Mouse (Mus musculus): ENCODE data around the gene Parp1.
A peak's percentile ranks its signal among the peaks of the same experiment; 100 is the strongest.

Parp1 gene

DNA sequence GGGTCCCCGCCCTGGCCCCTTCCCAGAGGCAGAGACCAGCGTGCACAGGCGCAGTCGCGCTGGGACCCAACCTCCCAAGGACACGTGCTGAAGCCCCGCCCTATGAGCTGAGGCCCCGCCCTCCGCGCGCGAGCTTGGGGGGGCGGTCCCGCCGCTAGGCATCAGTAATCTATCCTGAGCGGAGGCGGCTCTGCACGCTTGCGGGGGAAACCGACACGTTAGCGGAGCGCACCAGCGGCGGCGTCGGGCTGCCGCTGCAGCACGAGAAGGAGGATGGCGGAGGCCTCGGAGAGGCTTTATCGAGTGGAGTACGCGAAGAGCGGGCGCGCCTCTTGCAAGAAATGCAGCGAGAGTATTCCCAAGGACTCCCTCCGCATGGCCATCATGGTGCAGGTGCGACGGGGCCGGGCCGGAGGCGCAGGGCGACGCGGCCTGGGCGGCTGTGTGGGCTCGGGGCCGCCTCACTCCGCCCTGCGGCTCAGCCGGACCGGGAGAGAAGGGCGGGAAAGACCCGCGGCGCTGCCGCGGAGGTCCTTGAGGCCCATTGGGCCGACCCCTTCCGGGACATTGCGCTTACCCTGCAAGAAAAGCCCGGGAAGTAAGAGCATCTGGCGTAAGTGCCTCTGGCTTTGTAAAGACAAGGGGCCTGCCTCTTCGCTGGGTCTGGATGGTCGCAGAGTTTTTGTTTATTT is at the start of gene Parp1:
TSS of gene Parp1 (plus strand) at position 164 of the 692 bp plus-strand sequence.
- DNase-seq (ENCODE audit: extremely low read depth, low read depth), result peak; percentile 79

DNA sequence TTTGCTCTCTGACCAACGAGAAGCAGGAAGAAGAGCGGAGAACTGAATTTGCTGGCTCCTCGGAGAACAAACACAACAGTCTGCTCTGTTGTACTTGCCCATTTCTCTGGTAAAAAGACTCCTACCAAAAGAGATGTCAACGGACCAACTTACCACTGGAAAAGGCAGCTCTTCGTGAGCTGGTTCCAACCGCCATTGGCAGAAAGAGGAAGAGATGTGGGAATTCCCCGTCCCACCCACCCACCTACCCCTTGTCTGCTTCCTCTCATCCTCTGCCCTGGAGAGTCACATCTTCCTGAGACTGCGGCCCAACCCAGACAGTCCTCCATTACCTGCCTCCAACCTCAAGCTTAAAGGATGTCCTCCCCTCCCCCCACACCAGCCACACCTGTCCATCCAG is 49.2 kb upstream of the Parp1 start:
- DNase-seq (ENCODE audit: extremely low read depth, low read depth), result no peak

DNA sequence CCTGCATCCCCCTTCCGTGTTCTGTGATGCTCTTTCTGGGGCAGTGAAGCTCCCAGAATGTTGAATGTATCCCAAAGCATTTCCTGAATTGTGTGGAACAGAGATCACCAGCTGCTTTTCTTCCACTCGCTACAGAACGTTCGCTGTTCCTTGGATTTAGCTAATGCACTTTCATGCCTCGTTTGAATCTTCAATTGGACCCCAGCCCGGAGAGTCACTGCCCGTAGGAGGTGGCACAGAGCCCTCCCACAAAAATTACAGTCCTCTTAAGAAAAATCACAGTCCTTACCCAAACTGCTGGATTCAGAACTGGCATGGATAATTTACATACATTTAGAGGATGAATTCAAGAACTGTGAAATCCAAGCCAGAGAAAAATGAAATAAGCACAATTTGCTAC is 48.5 kb upstream of the Parp1 start:
- no peak for DNase-seq (ENCODE audit: extremely low read depth, low read depth)

DNA sequence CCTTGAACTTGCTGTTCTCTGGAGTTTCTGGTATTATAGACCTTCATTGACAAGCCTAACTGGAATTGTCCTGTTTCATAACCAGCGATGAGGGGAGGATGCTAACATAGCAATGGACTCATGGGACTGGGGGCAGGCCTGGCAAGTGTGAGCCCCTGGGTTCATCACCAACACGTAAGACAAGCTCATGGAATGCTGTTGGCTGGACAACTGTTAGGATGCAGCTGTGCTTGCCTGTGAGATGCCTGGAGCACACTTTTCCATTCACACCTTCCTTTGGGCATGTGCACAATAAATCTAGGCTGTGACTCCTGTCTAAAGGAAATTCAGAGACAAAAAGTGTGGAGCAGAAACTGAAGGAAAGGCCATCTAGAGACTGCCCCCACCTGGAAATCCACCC is 45.4 kb upstream of the Parp1 start:
- no peak for DNase-seq (ENCODE audit: extremely low read depth, low read depth)

DNA sequence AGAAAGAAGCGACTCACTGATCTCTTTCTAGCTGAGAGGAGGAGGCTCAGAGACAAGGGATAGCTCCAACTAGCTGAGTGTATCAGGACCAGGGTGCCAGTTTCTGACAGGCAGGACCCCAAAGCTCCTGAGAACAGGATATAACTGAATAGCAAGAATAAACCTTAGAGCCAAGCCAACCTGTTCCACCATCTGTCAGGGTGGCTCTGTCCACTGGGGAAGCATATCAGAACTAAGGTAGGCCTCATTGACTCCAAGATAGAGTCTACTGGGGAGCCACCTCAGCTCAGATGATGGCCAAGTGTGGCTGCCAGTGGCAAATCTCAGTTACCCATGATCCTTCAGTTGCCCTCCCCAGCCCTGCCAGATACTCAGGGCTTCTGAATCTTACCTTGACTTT is 43.4 kb upstream of the Parp1 start:
- no peak for DNase-seq (ENCODE audit: extremely low read depth, low read depth)

DNA sequence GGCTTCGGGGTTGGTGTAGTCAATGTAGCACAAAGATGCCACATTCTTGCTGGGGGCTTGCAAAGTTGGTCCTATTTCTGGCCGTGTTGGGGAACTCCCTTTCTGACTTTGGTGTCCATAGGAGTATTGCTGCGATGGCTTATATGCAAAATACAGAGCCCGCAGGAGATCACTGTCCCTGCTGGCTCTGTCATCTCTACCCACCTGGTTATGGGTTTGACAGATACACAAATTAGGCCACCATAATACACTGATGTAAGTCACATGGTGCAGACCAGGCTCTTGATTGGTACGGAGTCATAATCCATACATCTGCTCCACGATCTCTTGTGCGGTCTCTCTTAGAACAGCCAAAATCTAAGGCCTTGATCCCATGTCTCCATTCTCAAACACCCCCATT is 38.9 kb upstream of the Parp1 start:
- DNase-seq (ENCODE audit: extremely low read depth, low read depth), result no peak

DNA sequence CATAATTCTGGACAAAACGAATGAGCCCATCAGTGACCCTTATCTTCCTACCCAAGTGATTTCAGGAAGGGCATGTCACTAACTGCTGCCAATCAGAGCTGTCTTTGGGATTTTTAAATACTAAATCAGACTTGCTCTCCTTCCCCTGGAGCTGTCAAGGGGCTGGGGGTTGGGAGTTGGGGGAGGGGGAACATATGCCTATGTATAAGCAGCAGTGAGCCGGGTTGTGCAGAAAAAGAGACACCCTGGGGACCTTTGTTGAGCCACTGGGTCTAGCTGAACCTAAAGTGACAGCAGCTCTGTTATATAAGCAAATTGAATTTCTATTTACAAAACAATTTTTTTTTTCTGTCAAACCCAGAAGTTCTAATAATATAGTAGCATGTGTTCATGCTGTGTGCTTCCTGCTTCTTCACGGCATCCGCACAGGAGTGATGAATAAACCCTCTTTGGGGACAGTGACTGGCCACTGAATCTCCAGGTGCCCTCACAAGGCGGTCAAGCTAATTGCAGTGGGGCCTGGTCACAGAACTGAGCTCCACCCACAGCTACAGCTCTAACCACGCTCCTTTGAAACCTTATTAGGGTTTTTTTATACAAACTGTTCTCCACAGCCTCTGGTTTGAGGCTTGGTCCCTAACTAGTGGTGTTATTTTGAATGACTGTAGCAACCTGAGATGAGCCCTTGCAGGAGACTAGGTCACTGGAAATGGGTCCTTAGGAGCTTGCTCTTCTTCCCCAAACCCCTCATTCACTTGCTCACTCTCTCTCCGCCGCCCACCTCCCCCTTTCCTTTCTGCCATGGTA is 38.1 kb upstream of the Parp1 start:
- no peak for DNase-seq (ENCODE audit: extremely low read depth, low read depth)

DNA sequence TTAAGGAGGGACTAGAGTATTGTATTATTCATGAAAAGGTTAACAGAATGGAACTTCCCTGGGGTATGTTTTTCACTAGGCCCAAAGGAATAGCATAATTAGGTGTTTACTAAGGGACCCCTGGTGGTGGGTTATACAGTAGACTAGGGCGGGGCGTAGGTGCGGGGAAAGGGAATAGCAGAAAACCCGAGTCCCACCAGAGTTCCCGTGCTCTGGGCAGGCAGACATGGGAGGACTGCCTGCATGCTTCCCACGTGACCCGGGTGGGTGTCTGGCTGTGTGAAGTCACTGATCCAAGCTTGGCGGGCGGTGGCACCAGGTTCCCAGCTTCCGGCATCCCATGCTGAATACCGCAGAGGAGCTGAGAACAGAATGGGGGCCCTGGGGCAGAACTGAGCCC is 36.1 kb upstream of the Parp1 start:
- no peak for DNase-seq (ENCODE audit: extremely low read depth, low read depth)

DNA sequence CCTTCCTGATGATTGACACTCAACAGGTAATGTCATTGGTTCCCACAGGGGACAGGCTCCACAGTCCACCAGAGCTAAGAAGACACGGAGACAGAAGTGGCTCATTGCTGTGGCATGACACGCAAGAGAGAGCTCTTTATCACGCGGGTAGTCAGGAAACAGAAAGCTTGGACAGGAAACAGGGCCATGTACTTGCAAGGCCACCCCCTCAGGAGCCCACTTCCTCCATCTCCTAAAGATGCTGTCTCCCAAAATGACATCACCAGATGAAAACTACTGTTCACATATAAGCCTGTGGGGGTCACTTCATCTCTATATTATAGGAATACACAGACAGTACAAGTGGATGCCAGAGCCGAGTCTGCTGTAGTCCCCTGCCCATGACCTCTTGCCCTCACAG is 32.0 kb upstream of the Parp1 start:
- DNase-seq (ENCODE audit: extremely low read depth, low read depth), result no peak

DNA sequence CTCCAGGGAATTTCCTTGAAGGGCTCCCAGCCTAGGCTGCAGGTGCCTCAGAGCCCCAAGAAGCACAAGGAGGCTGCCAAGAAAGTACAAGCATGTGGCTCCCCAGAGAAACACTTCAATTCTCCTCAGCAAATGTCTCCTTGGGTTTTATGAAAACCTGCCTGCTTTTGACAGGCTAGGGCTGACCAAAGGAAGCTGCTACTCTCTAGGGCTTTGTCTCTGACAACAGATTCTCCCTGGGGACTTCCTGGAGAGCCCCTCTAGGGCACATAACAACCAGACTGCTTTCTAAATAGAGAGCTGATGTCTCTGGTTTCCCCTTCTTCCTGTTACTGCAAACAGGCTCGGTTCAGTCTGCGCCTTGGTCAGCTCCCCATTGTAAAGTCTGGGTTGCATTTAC is 27.5 kb upstream of the Parp1 start:
- no peak for DNase-seq (ENCODE audit: extremely low read depth, low read depth)

DNA sequence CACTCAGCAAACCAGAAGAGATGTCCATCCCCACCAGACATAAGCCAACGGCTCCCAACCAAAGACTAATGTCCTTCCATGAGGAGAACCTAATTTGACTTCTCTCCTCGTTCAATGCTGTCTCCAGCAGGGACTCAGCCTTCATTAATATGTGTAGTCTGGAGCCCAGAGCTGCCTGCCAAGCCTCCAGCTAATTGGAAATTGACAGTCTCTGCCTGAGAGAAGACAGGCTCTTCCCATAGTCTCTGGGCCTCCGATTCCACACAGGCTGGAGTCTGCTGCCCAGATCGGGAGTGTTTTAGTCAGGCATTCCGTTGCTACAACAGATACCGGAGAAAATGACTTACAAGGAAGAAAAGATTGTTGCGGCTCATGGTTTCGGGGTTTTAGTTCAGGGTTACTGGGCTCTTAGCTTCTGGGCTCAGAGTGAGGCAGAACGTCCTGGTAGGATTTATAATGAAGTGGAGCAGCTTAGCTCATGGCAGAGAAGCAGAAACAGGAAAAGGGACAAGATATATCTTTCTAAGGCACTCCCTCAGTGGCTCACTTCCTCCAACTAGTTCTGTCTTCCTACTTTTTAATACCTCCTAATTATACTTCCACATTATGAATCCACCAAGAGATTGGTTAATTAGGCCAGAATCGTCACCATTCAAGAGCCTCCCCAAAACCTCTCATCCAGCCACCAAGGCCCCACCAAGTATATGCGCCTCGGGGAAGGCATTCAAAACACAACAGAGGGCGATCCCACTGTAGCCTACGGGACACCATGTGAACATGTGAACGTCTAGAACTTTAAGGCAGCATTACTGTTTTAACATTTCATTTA is 26.6 kb upstream of the Parp1 start:
- peak; percentile 13 for DNase-seq (ENCODE audit: extremely low read depth, low read depth)

DNA sequence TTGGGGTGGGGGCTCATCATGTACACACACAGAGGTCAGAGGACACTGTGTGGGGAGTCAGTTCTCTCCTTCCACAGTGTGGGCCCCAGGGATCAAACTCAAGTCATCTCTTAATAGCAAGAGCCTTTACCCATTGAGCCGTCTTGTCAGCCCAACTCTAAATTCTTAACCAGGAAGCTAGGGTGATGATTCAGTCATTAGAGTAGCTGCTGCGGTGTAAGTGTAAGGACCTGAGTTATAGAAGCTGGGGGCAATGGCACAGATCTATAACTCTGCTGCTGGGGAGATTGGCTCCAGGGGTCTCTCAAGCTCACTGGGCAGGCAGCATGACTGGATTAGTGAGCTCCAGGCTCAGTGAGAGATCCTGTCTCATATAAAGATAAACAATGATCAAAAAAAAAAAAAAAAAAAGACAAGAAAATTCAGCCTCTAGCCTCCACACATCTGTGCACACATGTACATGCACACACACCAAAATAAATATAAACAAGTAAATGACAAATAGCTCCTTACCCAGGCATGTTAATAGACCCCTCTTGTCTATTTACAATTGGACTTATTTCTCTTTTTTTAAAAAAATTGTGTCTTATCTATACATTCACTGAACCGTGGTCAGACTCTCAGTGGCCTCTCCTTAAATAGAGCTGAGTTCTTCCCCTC is 25.9 kb upstream of the Parp1 start:
- DNase-seq (ENCODE audit: extremely low read depth, low read depth), result no peak

DNA sequence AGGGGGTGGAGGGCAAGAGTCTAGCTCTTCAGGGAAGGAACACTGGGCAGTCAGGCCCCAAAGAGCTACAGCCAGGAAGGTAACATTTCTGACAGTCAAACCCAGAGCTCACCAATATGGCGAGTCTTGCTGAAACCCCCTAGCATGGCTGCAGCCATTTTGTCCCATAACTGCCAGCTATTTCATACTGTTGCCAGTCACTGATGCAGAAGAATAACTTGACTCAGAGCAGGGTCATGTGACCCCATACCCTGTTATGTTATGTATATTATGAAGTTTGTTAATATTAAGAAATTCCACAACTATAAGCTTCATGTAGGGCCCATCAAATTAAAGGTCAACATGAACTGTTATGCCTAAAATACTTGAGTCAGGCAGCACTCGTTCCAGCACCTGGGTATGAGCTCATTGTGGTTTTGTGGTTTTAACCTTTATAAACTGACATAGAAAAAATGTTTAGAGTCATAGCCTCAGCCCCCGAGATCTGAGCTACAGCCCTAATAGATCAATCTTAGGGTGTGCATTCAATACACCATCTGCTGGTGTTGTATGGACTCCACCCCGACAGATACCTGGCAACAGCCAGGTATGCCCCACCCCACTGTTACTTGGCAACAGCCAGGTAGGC is 22.7 kb upstream of the Parp1 start:
- no peak for DNase-seq (ENCODE audit: extremely low read depth, low read depth)

DNA sequence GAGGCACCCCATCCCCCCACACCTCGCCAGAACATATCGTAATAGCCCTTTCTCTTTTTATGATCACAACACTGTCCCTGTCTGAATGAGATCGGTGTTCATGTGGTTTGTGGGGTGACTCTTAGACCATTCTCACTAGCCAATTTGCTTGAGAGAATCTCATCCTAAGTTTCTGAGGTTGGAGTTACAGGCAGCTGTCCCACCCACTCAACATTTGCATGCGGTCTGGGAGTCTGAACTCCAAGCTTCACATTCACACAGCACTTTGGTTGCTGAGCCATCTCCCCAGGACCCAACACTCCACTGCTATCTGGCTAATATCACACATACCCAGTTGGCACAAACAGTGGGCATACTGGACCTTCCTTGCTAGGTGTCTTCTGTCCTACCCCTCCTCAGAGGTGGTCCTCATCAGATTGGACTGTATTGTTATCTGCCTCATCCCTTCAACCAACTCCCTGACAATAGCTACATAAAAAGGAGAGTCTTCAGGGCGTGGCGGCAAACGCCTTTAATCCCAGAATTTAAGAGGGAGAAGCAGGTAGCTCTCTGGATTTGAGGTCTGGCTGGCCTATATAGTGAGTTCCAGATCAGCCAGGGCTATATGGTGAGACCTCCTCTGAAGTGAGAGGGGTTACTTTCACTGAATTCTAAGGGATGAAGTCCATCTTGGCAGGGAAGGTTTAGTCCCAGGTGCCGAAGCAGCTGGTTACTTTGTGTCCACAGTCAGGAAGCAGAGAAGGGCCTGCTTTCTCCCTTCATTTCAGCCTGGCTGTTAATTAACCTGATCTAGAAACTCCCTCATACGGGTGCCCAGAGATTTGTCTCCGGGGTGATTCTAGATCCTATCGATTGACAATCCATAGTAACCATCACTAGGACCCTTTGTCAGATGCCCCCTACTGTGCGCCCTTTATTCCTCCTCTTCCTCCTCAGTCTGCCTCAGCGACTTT is 21.6 kb upstream of the Parp1 start:
- DNase-seq (ENCODE audit: extremely low read depth, low read depth), result no peak

DNA sequence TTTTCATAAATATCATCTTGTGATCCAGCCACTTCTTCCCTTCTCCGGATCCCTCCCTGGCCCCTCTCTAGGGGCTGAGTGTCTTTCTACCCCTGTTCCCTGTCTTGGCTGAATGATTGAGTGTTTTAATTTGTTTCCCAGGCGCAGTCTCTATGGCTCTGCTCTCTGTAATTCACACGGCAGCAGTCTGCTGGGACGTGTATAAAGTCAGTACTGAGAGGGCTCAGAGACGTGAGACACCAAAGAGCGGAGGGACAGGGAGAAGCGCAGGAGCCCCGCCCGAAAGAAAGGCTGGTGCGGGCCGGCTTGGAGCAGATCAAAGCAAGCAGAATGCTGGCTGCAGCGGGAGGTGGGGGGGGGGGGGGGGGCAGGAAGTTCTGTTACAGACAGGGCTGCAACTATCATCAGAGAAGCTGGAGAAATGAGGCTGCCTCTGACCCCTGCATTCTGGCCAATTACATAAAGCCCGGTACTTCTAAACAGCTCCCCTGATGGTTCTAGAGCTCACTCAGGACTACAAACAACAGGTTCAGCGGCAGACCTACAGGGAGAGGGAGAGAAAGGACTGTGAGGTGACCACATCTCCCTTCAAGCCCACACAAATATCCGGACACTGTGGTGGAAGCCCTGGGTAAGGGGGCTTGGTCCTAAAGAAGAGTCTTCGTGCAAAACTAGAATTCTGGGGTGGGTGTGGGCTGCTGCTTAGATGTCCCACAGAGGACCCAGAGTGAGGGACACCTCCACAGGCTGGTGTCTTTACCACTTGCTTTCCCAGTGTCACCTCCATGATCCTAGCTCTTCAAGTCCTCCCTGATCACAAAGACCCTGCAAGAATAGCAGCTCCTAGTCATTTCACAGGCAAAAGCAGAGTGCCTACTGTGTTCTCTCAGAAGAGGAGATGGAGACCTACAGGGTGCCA is 20.7 kb upstream of the Parp1 start:
- DNase-seq (ENCODE audit: extremely low read depth, low read depth), result no peak

DNA sequence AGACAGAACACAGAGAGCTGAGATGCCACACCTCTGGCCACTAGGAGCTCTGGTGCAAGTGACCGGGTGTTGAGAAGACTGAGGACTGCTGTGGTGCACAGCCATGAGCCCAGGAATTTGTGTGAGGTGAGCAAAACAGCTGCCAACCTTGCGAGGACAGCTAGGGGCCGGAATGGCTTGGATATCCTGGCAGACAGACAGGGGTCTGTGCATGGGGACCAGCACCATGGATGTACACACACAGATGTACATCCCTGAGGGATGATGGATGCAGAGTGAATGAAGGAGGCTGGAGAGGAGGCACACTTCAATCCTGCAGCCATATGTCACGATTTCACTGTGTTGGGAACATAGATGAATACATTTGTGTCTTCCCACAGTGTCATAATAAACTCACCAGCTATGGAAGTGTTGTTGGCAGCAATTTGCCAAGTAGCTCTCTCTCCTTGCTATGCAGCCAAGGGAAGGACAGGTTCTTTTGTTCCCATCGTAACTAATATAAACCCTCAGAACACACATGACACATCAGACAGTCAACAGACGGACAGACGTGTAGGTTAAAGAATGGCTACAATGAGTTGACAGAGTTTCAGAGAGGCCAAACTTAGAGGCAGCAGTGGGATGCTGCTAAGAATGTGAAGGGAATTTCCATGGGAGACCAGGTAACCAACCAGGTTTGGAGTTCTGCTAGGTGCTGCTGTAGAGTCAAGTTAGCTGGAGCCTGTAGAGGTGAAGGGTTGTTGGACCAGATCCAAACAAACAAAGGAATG is 19.0 kb upstream of the Parp1 start:
- no peak for DNase-seq (ENCODE audit: extremely low read depth, low read depth)

DNA sequence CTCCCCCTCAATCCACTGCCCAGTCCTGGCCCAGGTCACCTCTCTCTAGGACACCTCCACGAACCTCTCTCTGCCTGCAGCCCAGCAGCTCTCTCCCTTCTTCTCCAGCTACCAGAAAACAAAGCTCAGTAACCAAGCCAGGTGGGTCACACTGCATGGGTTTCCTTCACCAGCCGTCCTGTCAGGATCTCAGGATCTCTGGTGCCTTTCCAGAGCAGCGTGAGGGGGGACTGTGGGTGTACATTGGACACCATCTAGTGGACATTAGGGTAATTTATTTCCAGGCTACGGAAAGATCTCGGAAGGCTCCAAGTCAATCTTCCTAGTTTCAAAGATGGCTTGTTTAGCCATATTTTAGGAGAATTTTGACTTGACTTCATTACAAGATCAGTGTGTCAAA is 18.0 kb upstream of the Parp1 start:
- DNase-seq (ENCODE audit: extremely low read depth, low read depth), result no peak

DNA sequence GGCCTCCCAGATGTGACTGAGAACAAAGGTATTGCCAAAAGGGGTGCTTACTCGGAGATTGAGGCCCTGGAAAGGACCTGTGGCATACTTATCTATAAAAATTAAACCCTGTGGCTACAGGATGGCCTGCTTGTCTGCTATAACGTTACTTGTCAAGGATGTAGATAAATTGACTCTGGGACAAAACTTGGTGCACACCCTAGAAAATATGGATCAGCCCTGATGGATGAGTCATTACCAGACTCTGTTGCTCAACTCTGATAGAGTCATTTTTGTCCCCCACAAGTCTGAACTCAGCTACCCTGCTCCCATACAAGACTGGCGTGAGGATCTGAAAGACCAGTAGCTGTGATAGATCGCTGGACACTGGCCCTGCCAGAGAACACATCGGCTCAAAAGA is 11.8 kb upstream of the Parp1 start:
- no peak for DNase-seq (ENCODE audit: extremely low read depth, low read depth)
